Mouse (Mus musculus) ovary, adult 18-20 months (tissue): Measurements from ENCODE around the gene Degs2.

Experiments used
- DNase-seq: peaks from one replicate; pipeline ENCODE4 v3.0.0; 2022; ENCODE audit warnings: low spot score, mixed read lengths

The Degs2 gene

GRCm38 (mm10) chr12:108653358-108654335 is 48.5 kb downstream of the Degs2 start:
- no peak for DNase-seq

- no peak for DNase-seq
These were observed 51.0 kb downstream of the Degs2 start for GRCm38 (mm10) chr12:108651053-108651660.

GRCm38 (mm10) chr12:108647784-108648183 is 54.3 kb downstream of the Degs2 start:
- DNase-seq, result no peak

GRCm38 (mm10) chr12:108646234-108646633 is 55.9 kb downstream of the Degs2 start:
- DNase-seq, result no peak

GRCm38 (mm10) chr12:108642019-108642418 is 60.1 kb downstream of the Degs2 start:
- DNase-seq, result no peak

- no peak for DNase-seq
These were observed 63.0 kb downstream of the Degs2 start for GRCm38 (mm10) chr12:108639126-108639525.

GRCm38 (mm10) chr12:108637440-108637839 is 64.7 kb downstream of the Degs2 start:
- no peak for DNase-seq

GRCm38 (mm10) chr12:108635501-108635900 is 66.6 kb downstream of the Degs2 start:
- no peak for DNase-seq

- DNase-seq, result no peak
These were observed 68.1 kb downstream of the Degs2 start for GRCm38 (mm10) chr12:108634031-108634430.

GRCm38 (mm10) chr12:108632501-108632900 is 69.6 kb downstream of the Degs2 start:
- no peak for DNase-seq

GRCm38 (mm10) chr12:108630741-108631688 is 71.1 kb downstream of the Degs2 start:
- no peak for DNase-seq

- DNase-seq, result no peak
These were observed 72.6 kb downstream of the Degs2 start for GRCm38 (mm10) chr12:108629556-108629955.
